ENCODE assay signal across 22 mouse cellular contexts in genomic region chr6:22258784-22259183, GRCm38 (mm10). TPM values are rescaled to one million over a fixed set of nuclear protein-coding genes. Genes with fewer than 3 reads are reported as not detected.
A peak's percentile ranks its signal among the peaks of the same experiment; 100 is the strongest.
DNase-seq lines count a peak whose midpoint lies in the region; ATAC-seq and TF ChIP-seq lines count a peak whose summit lies in the region.
"Had no signal": no experiment of that assay in that cellular context is flagged by ENCODE, and none has a peak within 500 bp of the region (broad histone marks: within the 10 kb centered on the region; RNA-seq: fewer than 3 reads in every experiment).

No protein-coding gene starts in this region.

- no peak for DNase-seq in heart, adult 2 months
- peak; percentile 21 for DNase-seq in 416B (ENCODE audit: low read depth)
- no peak for DNase-seq in thymus, adult 18-20 months
- DNase-seq in MN1 (ENCODE audit: low spot score): no peak
- DNase-seq in liver: no peak
- DNase-seq: adrenal gland, postnatal 10 days; cerebellum, adult 11 months; cerebellum, adult 8-10 months; cerebellum, postnatal 14 days; embryo, embryonic 11 days; gastrocnemius, postnatal 10 days; heart, adult 18-20 months; heart, postnatal 4 days had no signal

- intact Hi-C loops in heart, adult 2 months (cut with DNase I): no loop called here

- H3K27ac ChIP-seq in heart, embryonic 13.5 days (replicated peaks): peak overlapping the region; percentile 62
- H3K27ac ChIP-seq in heart, adult 2 months: no peak overlapping the region
- no peak overlapping the region for H3K27ac ChIP-seq in intestine, embryonic 15.5 days
- H3K27ac ChIP-seq: embryonic facial prominence, embryonic 15.5 days; forebrain, embryonic 15.5 days; hindbrain, embryonic 12.5 days had no signal

- no peaks in the 10 kb centered on the region for H3K36me3 ChIP-seq in heart, embryonic 13.5 days
- no peaks in the 10 kb centered on the region for H3K36me3 ChIP-seq in heart, adult 2 months (ENCODE audit: control insufficient read depth, insufficient read depth, low read length)
- 0 out of 2 replicates have a peak, but pooled peaks cover 2% of the 10 kb centered on the region for H3K36me3 ChIP-seq in intestine, embryonic 15.5 days
- H3K36me3 ChIP-seq: forebrain, embryonic 15.5 days; hindbrain, embryonic 12.5 days had no signal

- no peak for ATAC-seq in heart, embryonic 13.5 days (ENCODE audit: extremely low read depth, insufficient number of reproducible peaks, low FRiP score, low TSS enrichment)
- peak; percentile 91 for ATAC-seq in intestine, embryonic 15.5 days
- ATAC-seq: forebrain, embryonic 15.5 days; hindbrain, embryonic 16.5 days; inflammation-experienced regulatory T-cells, adult 6 months had no signal

- no peaks in the 10 kb centered on the region for H3K79me2 ChIP-seq in heart, adult 2 months (replicated peaks; ENCODE audit: control insufficient read depth, insufficient read depth, low read length)

- H3K4me1 ChIP-seq in heart, embryonic 13.5 days: peaks cover 12% of the 10 kb centered on the region
- no peaks in the 10 kb centered on the region; the same call in 1 of the 2 replicates for H3K4me1 ChIP-seq in heart, adult 2 months (ENCODE audit: control insufficient read depth, insufficient read depth, low read length)
- H3K4me1 ChIP-seq in intestine, embryonic 15.5 days (replicated peaks): no peaks in the 10 kb centered on the region
- H3K4me1 ChIP-seq: embryonic facial prominence, embryonic 15.5 days; forebrain, embryonic 15.5 days; hindbrain, embryonic 12.5 days had no signal

- no peak for TF ChIP-seq EP300 in heart, adult 2 months (IDR thresholded peaks at IDR 0.05; ENCODE audit: insufficient read depth, low read depth, low read length)

- H3K9me3 ChIP-seq in heart, embryonic 13.5 days: no peaks in the 10 kb centered on the region
- no peaks in the 10 kb centered on the region for H3K9me3 ChIP-seq in intestine, embryonic 15.5 days
- H3K9me3 ChIP-seq: embryonic facial prominence, embryonic 15.5 days; forebrain, embryonic 15.5 days; hindbrain, embryonic 12.5 days had no signal

- TF ChIP-seq POLR2A in heart, adult 2 months (IDR thresholded peaks at IDR 0.05; ENCODE audit: insufficient read depth, low read depth, low read length): no peak

- H3K27me3 ChIP-seq in heart, embryonic 13.5 days (replicated peaks): no peaks in the 10 kb centered on the region
- H3K27me3 ChIP-seq in heart, adult 2 months (ENCODE audit: control insufficient read depth, insufficient read depth, low read length): no peaks in the 10 kb centered on the region
- H3K27me3 ChIP-seq in intestine, embryonic 15.5 days (replicated peaks): no peaks in the 10 kb centered on the region
- H3K27me3 ChIP-seq: embryonic facial prominence, embryonic 15.5 days; forebrain, embryonic 15.5 days; hindbrain, embryonic 12.5 days had no signal

- TF ChIP-seq CTCF in heart, adult 2 months (IDR thresholded peaks at IDR 0.05): no peak

- H3K4me3 ChIP-seq in heart, embryonic 13.5 days: no peak overlapping the region
- H3K4me3 ChIP-seq in heart, adult 2 months: no peak overlapping the region
- H3K4me3 ChIP-seq in intestine, embryonic 15.5 days (replicated peaks): no peak overlapping the region
- H3K4me3 ChIP-seq: embryonic facial prominence, embryonic 15.5 days; forebrain, embryonic 15.5 days; hindbrain, embryonic 12.5 days had no signal

- WGBS in heart, embryonic 13.5 days: 38% methylated on average over 4 of the region's 4 CpGs
- WGBS in heart, adult 2 months: 44% methylated on average over 4 of the region's 4 CpGs
- 50% methylated on average over 4 of the region's 4 CpGs for WGBS in intestine, embryonic 15.5 days

- H3K4me2 ChIP-seq in heart, embryonic 13.5 days: no peak overlapping the region
- no peak overlapping the region for H3K4me2 ChIP-seq in intestine, embryonic 15.5 days (replicated peaks)
- H3K4me2 ChIP-seq: embryonic facial prominence, embryonic 15.5 days; forebrain, embryonic 15.5 days; heart, embryonic 11.5 days; hindbrain, embryonic 12.5 days had no signal

- no peak overlapping the region for H3K9ac ChIP-seq in heart, embryonic 13.5 days
- no peak overlapping the region for H3K9ac ChIP-seq in heart, adult 2 months (ENCODE audit: low read depth, low read length)
- H3K9ac ChIP-seq in intestine, embryonic 15.5 days: no peak overlapping the region
- H3K9ac ChIP-seq: embryonic facial prominence, embryonic 15.5 days; forebrain, embryonic 15.5 days; hindbrain, embryonic 12.5 days had no signal

RNA-seq across cellular contexts. Expression of gene Wnt16, which starts 29.2 kb away (rescaled TPM):
- polyA plus RNA-seq in heart, embryonic 13.5 days (2015; fragmentation: Nextera tagmentation; extraction: Ambion mirVana): 3.1 and 3.4 TPM in 2 replicates
- total RNA-seq in heart, adult 2 months (2021): under 1 TPM; 0.70 to 0.80 TPM
- 0.49 and 0.59 TPM in 2 replicates for polyA plus RNA-seq in heart, adult 2 months (2012; rRNA removed)
- polyA plus RNA-seq in intestine, embryonic 15.5 days (2015; fragmentation: Nextera tagmentation; extraction: Ambion mirVana): 0.30 and 0.52 TPM in 2 replicates
- total RNA-seq: common myeloid progenitor, adult 5-6 weeks had no signal
